Mouse (Mus musculus): Measurements from ENCODE around the gene Dok5.

GRCm38 (mm10) chr2:170752191-170752850 lies 20.7 kb downstream of the Dok5 start:
- TF ChIP-seq CTCF (IDR thresholded peaks at IDR 0.05; ENCODE audit: extremely low read depth, insufficient read depth, insufficient read length, insufficient replicate concordance) (no peak), POLR2A (IDR thresholded peaks at IDR 0.05; ENCODE audit: low read depth, low read length) (no peak)
